Mouse (Mus musculus): ENCODE results near the gene Srsf6.

DNA sequence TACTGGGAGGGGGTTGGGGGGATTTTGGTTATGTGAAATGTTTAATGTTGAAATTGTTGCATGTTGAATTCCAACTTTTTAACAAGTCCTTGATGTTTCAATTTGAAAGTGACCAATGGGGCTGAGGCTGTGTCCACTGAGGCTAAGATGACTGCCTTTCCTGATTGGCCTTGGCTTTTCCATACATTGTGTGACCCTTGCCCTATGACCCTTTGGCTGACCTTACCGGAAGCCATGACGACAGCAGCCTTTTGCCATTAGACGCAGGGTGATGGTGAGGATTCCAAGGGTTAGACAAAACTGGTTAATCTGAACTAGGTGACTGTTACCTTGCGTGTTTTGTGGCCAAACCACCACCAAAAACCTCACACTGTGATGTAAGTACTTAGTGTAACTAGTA lies 1.4 kb downstream of the Srsf6 start:
- TF ChIP-seq POLR2A (IDR thresholded peaks at IDR 0.05; ENCODE audit: low read depth, low read length) (no peak), CTCF (IDR thresholded peaks at IDR 0.05; ENCODE audit: extremely low read depth, insufficient read depth, insufficient read length, insufficient replicate concordance) (no peak)

Measured in spleen, adult 2 months (tissue).